Mouse (Mus musculus) brain, embryonic 18.5 days (tissue): ENCODE measurements at regions not wholly inside any gene's neighbourhood (a gene's known extent, or its start where the extent isn't known, plus 50 kb on each side); places are given as distances from the start of the nearest gene placed in this dataset.
A peak's percentile ranks its signal among the peaks of the same experiment; 100 is the strongest.
"Not testable (repeated sequence)": the region's sequence is repeated elsewhere in the genome, so short reads cannot be mapped to it uniquely, and the experiment has no call there.

Experiments
- DNase-seq: peaks from one replicate; pipeline ENCODE4 v3.0.0-alpha.2; 2012; ENCODE audit warnings: low read depth, low spot score

- no peak for DNase-seq
These were observed 158.7 kb downstream of the Mat2b start for GRCm38 (mm10) chr11:40536236-40536765.

- DNase-seq, result no peak
These were observed 184.4 kb downstream of the Mat2b start for GRCm38 (mm10) chr11:40510325-40511239.

GRCm38 (mm10) chr11:40491599-40491998, 203.4 kb downstream of the Mat2b start:
- DNase-seq, result no peak

- DNase-seq, result not testable (repeated sequence)
These were observed 216.8 kb downstream of the Mat2b start for GRCm38 (mm10) chr11:40478171-40478570.

- no peak for DNase-seq
These were observed 217.7 kb downstream of the Mat2b start for GRCm38 (mm10) chr11:40477294-40477693.

- peak; percentile 72 for DNase-seq
These were observed 225.8 kb downstream of the Mat2b start for GRCm38 (mm10) chr11:40469080-40469705.

- DNase-seq, result no peak
These were observed 238.4 kb downstream of the Mat2b start for GRCm38 (mm10) chr11:40456571-40456970.

- DNase-seq, result not testable (repeated sequence)
These were observed 240.0 kb downstream of the Mat2b start for GRCm38 (mm10) chr11:40454994-40455393.

GRCm38 (mm10) chr11:40446846-40447245, 248.2 kb downstream of the Mat2b start:
- DNase-seq, result no peak

GRCm38 (mm10) chr11:40434002-40434401, 261.0 kb downstream of the Mat2b start:
- no peak for DNase-seq

GRCm38 (mm10) chr11:40428858-40429257, 266.1 kb downstream of the Mat2b start:
- DNase-seq, result no peak

- no peak for DNase-seq
These were observed 270.7 kb downstream of the Mat2b start for GRCm38 (mm10) chr11:40424316-40424715.

- no peak for DNase-seq
These were observed 287.4 kb downstream of the Mat2b start for GRCm38 (mm10) chr11:40407571-40407970.

GRCm38 (mm10) chr11:40402249-40402648, 292.8 kb downstream of the Mat2b start:
- DNase-seq, result no peak

GRCm38 (mm10) chr11:40397453-40398104, 297.4 kb downstream of the Mat2b start:
- no peak for DNase-seq

- no peak for DNase-seq
These were observed 299.7 kb downstream of the Mat2b start for GRCm38 (mm10) chr11:40395331-40395730.

GRCm38 (mm10) chr11:40394864-40395266, 300.1 kb downstream of the Mat2b start:
- DNase-seq, result no peak

GRCm38 (mm10) chr11:40394283-40394758, 300.7 kb downstream of the Mat2b start:
- DNase-seq, result no peak

- DNase-seq, result no peak
These were observed 314.3 kb downstream of the Mat2b start for GRCm38 (mm10) chr11:40380696-40381095.

GRCm38 (mm10) chr11:40371696-40372095, 323.3 kb downstream of the Mat2b start:
- DNase-seq, result no peak

GRCm38 (mm10) chr11:40366573-40366972, 328.4 kb downstream of the Mat2b start:
- no peak for DNase-seq
